Mouse (Mus musculus) adrenal gland, adult 2 months (tissue): ENCODE measurements around the gene Paqr9. TPM values are rescaled to one million over a fixed set of nuclear protein-coding genes. Genes with fewer than 3 reads are reported as not detected.

ENCODE experiments used
- DNase-seq: peaks from one replicate; pipeline ENCODE4 v3.0.0; 2021
- polyA plus RNA-seq: library from polyadenylated mRNA; depleted of rRNA; stranded (reverse); fragments of >200 nt; gene quantifications from 2 replicates; pipeline ENCODE4 v1.2.3, GENCODE M21; 2012
- total RNA-seq, 2 experiments: library from RNA; stranded (reverse); gene quantifications; 2 replicates each; pipeline ENCODE4 v1.2.3; 2021

The Paqr9 gene
- total and polyA plus RNA-seq, 3 experiments = 10.4 to 14.2 (median 12.1) TPM

- no peak for DNase-seq
Measured at GRCm38 (mm10) chr9:95544598-95544997, 14.9 kb upstream of the Paqr9 start.

- DNase-seq = peak; percentile 63
Measured at GRCm38 (mm10) chr9:95546679-95547078, 12.8 kb upstream of the Paqr9 start.

DNA sequence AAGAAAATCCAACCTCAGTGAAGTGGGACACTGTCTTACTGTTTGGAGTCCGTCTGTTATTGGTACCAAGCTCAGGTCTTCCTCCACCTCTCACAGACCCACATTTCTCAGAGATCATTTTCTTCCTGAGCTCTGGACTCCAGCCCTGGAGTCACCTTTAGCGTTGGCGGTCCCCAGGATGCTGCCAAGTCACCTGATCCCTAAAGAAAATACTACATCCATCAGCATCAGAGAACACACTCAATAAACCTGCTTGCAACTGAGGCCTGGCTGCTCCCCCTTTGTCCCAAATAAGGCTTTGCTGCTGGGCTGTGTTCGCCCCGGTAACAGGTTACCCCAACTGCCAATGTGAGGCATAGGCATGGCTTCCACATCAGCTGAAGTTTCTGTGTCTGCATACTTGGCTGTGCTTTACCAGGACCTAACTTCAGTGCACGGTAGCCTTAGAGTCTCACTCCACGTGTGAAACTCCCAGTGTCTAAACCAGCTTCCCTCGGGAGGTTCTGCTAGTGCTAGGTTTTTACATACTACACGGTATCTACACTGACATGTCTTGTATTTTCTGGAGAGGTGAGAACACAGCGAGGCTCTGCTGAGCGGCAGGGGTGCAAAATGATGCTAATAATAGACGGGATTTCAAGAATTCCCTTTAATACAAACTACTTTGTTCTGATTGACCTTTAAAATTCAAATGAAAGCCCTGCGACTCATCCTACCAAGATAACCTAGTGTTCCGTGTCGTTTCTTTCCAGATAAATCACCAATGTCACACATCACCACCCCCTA, 9.6 kb upstream of the Paqr9 start:
- no peak for DNase-seq

- DNase-seq = no peak
Measured at GRCm38 (mm10) chr9:95550856-95551774, 8.3 kb upstream of the Paqr9 start.

GRCm38 (mm10) chr9:95552175-95552705, 7.2 kb upstream of the Paqr9 start:
- no peak for DNase-seq

GRCm38 (mm10) chr9:95554231-95555221, 4.9 kb upstream of the Paqr9 start:
- DNase-seq = no peak

- DNase-seq = no peak
Measured at GRCm38 (mm10) chr9:95555233-95555740, 4.2 kb upstream of the Paqr9 start.

DNA sequence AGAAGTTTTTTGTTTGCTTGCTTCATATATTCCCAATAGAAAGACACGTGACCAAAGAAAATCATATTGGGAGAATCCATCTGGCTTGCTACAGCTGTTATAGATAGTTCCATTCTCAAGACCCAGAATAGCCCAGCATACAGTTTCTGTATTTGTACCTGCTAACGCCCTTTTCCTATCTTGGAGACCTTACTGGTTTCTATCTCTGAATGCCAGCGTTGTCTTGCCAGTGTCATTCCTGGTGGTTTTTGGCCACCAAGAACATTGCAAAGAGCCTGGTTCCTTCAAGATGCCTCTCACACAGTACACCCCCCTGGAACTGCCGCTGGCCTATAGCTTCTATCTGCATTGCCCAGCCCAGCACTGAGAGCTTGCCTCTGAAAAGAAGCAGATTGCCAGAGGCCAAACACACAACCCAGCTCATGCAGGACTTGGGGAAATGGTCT, 3.4 kb upstream of the Paqr9 start:
- no peak for DNase-seq

GRCm38 (mm10) chr9:95557722-95558121, 1.7 kb upstream of the Paqr9 start:
- no peak for DNase-seq

DNA sequence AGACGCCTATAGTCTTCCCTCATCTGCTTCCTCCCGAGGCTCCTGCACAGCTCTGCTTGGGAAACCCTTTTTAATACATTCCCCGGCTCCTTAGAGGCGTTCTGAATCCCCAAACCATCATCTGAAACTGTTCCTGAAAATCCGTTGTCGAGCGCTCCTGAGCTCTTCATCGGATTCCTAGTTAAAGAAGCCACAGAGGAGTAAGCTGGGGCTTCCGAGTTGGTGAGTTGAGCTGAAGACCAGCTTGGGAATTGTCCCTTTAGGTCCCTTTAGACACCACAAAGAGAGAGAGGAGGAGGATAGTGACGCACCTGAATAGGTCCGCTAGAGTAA, 765 bp upstream of the Paqr9 start:
- no peak for DNase-seq

DNA sequence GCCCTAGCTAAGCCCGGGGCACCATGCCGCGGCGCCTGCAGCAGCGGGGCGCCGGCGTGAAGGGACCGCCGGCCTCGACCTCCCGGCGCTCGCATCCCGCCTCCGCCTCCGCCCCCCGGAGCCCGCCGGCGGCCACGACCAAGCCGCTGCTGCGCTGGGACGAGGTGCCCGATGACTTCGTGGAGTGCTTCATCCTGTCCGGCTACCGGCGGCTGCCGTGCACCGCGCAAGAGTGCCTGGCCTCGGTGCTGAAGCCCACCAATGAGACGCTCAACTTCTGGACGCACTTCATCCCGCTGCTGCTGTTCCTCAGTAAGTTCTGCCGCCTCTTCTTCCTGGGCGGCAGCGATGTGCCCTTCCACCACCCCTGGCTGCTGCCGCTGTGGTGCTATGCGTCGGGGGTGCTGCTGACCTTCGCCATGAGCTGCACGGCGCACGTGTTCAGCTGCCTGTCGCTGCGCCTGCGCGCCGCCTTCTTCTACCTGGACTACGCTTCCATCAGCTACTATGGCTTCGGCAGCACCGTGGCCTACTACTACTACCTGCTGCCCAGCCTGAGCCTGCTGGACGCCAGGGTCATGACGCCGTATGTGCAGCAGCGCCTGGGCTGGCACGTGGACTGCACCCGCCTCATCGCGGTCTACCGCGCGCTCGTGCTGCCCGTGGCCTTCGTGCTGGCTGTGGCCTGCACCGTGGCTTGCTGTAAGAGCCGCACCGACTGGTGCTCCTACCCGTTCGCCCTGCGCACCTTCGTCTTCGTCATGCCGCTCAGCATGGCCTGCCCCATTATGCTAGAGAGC, 679 bp downstream of the Paqr9 start:
- peak; percentile 64 for DNase-seq

DNA sequence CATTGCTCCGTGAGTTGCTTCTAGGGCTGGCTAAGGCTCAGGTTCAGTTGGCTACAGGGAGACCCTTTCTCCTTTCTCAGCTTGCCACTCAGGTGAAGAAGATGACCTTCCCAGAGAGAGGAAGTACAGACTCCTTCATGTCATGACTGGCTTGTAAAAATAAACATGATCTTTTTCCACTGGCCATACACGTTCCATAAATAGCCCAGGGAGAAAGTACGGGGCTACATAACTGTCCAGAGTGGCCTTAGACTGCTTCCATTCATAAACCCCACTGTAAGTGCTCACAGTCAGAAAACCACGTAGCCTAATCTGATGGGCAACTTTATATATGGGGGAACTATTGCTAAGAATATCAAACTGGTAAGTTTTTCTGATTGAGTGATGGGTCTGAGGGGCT, 4.6 kb downstream of the Paqr9 start:
- DNase-seq = no peak

GRCm38 (mm10) chr9:95566394-95566793, 6.9 kb downstream of the Paqr9 start:
- DNase-seq = no peak

- no peak for DNase-seq
Measured at GRCm38 (mm10) chr9:95566931-95567330, 7.5 kb downstream of the Paqr9 start.

- no peak for DNase-seq
Measured at GRCm38 (mm10) chr9:95569249-95569648, 9.8 kb downstream of the Paqr9 start.

- DNase-seq = no peak
Measured at GRCm38 (mm10) chr9:95569966-95570365, 10.5 kb downstream of the Paqr9 start.

- DNase-seq = no peak
Measured at GRCm38 (mm10) chr9:95570604-95571003, 11.1 kb downstream of the Paqr9 start.

- DNase-seq = no peak
Measured at GRCm38 (mm10) chr9:95571494-95571893, 12.0 kb downstream of the Paqr9 start.

- DNase-seq = no peak
Measured at GRCm38 (mm10) chr9:95572558-95572957, 13.1 kb downstream of the Paqr9 start.

- no peak for DNase-seq
Measured at GRCm38 (mm10) chr9:95574116-95574515, 14.7 kb downstream of the Paqr9 start.

DNA sequence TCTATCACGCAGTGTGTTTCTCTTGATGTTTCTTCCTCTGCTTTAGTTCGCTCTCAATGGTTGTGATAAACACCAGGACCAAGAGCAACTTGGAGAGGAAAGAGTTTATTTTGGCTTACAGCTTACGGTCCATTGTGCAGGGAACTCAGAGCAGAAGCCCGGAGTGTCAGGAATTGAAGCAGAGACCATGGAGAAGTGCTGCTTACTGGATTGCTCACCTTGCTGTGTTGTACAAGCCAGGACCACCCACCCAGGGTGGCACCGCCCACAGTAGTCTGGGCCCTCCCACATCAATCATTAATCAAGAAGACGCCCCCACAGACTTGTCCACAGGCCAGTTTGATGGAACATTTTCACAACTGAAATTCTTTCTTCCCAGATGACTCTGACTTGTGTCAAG, 18.0 kb downstream of the Paqr9 start:
- no peak for DNase-seq
